Mouse (Mus musculus) ES-Bruce4 (cell line): ENCODE data around the gene Map3k11. TPM values are rescaled to one million over a fixed set of nuclear protein-coding genes. Genes with fewer than 3 reads are reported as not detected.
A peak's percentile ranks its signal among the peaks of the same experiment; 100 is the strongest.

Experiments
- H3K27ac ChIP-seq: 2 replicates; pipeline ENCODE4 v1.5.1; 2012; ENCODE audit warnings: low read length, inconsistent platforms; ENCODE audit not compliant: insufficient read depth
- H3K27me3 ChIP-seq: 2 replicates; pipeline ENCODE4 v1.6.1; 2012; ENCODE audit warnings: mild to moderate bottlenecking, low read length, inconsistent platforms; ENCODE audit not compliant: control insufficient read depth, poor library complexity, insufficient read depth, severe bottlenecking
- H3K36me3 ChIP-seq: 2 replicates; pipeline ENCODE4 v1.6.1; 2012; ENCODE audit warnings: inconsistent platforms, mild to moderate bottlenecking, low read length, moderate library complexity; ENCODE audit not compliant: control insufficient read depth, poor library complexity, insufficient read depth, severe bottlenecking
- H3K4me1 ChIP-seq: one replicate; pipeline ENCODE4 v1.8.1; 2011; ENCODE audit warnings: low read length; ENCODE audit not compliant: control insufficient read depth, insufficient read depth
- H3K4me3 ChIP-seq: 2 replicates; pipeline ENCODE4 v1.5.1; 2011; ENCODE audit warnings: low read depth, mild to moderate bottlenecking, low read length
- H3K9ac ChIP-seq: 2 replicates; pipeline ENCODE4 v1.6.1; 2012; ENCODE audit warnings: low read depth, mild to moderate bottlenecking, inconsistent platforms; ENCODE audit not compliant: poor library complexity, severe bottlenecking
- H3K9me3 ChIP-seq: replicated peaks from 2 replicates; pipeline ENCODE4 v1.6.1; 2012; ENCODE audit warnings: mild to moderate bottlenecking, low read length, inconsistent platforms; ENCODE audit not compliant: control insufficient read depth, poor library complexity, insufficient read depth, severe bottlenecking
- CTCF ChIP-seq: IDR thresholded peaks from one replicate; pipeline ENCODE4 v1.8.1; 2011; ENCODE audit warnings: low read depth, low read length
- EP300 ChIP-seq: IDR thresholded peaks from 2 replicates; pipeline ENCODE4 v1.6.1; 2011; ENCODE audit warnings: low read depth, low read length; ENCODE audit not compliant: insufficient read depth
- POLR2A ChIP-seq: IDR thresholded peaks from one replicate; pipeline ENCODE4 v1.8.1; 2011; ENCODE audit warnings: low read length; ENCODE audit not compliant: insufficient read depth
- polyA plus RNA-seq: library from polyadenylated mRNA; stranded (reverse); fragments of >200 nt; gene quantifications from 2 replicates; pipeline ENCODE4 v1.2.4, GENCODE M21; 2011; ENCODE audit warnings: low read depth; ENCODE audit not compliant: missing spikeins, insufficient read depth, insufficient read length

The Map3k11 gene
- polyA plus RNA-seq, 1 experiment = 27.8 TPM

DNA sequence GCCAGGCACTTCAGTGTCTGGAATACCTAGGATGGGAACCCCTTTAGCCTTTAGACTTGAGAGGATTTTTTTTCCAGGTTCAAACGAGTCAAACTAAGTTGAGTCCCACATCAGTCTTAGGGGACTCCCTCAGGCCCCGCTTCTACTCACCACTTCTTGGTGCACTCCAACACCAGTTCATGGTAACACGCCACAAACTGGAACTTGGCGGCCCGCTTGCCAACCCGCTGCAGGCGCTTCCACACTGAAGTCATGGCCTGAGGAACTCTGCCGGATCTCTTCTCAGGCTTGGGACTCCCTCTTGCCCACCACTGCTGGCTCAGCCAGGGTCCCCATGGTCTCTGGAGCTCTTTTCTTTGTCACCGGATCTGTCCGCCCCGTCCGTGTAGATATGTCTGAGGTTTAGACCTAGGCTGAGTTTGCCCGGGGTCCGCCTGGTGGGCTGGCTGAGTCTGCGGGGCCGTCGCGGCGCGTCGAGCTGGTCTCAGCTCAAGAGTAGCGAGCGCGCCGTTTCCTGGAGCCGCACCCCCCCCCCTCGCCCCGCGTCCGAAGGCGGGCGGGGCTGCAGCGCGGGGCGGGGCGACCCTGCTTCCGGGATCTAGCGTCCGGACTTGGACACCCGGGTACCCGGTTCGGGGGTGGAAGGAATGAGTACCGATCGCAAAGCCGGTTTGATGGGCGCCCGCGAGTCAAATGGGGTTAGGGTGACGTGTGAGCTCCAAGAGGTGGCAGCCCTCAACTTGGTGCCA is 37.4 kb downstream of the Map3k11 start, which contains the start of gene Ehbp1l1:
Gene Ehbp1l1 (minus strand): TSS at position 551 of the 749 bp plus-strand sequence.
- TF ChIP-seq CTCF (no peak), POLR2A (no peak), EP300 (no peak)
- Histone ChIP-seq H3K27me3 (no peaks in the 10 kb centered on the region), H3K9me3 (no peaks in the 10 kb centered on the region), H3K4me1 (no peaks in the 10 kb centered on the region), H3K9ac (peak within 1 kb of the TSS; percentile 48), H3K4me3 (peak within 1 kb of the TSS; percentile 69), H3K36me3 (no peaks in the 10 kb centered on the region), H3K27ac (no peak within 1 kb of the TSS)

DNA sequence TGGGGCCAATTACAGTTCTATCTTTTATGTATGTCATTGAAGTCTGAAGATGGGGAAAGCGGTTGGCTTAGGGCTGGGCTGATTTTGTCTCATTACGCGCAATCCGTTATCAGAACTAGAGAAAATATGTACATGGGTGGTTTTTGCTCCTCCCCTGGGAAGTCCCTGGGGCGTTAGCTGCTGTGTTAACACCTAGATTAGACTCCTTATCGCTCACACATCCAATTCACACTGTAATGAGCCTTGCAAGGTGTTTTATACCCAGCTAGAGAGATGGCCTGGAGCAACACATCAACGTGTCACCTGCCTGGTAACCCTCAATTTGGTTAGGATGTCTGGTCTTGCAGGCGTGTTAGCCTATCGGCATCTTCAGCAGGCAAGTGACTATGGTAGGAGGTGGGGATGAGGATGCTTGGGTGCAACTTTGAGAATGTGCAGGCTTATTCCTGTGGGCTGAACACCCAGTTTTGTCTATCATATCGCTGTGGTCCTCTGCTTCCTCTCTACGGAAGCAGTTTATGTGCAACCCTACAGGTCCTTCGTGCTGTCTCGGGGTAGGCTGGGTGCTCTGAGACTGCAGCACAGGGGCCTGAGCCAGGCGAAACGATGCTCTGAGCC is 38.5 kb downstream of the Map3k11 start:
- no peak for TF ChIP-seq POLR2A
- TF ChIP-seq CTCF = no peak
- TF ChIP-seq EP300 = no peak
- Histone ChIP-seq H3K36me3 (no peaks in the 10 kb centered on the region), H3K9me3 (no peaks in the 10 kb centered on the region), H3K4me3 (no peak overlapping the region), H3K27ac (no peak overlapping the region), H3K27me3 (no peaks in the 10 kb centered on the region), H3K4me1 (no peaks in the 10 kb centered on the region), H3K9ac (no peak overlapping the region)

GRCm38 (mm10) chr19:5727701-5728100 is 39.2 kb downstream of the Map3k11 start:
- Histone ChIP-seq H3K4me3 (peak overlapping the region; percentile 20; the same call in 1 of the 2 replicates), H3K27ac (no peak overlapping the region), H3K27me3 (no peaks in the 10 kb centered on the region), H3K9me3 (no peaks in the 10 kb centered on the region), H3K9ac (no peak overlapping the region), H3K4me1 (no peaks in the 10 kb centered on the region), H3K36me3 (no peaks in the 10 kb centered on the region)
- TF ChIP-seq CTCF = peak; percentile 97
- TF ChIP-seq EP300 = peak; percentile 56; the same call in 1 of the 2 replicates
- TF ChIP-seq POLR2A = no peak

GRCm38 (mm10) chr19:5728631-5729443 is 40.3 kb downstream of the Map3k11 start:
- Histone ChIP-seq H3K4me3 (peak overlapping the region; percentile 91), H3K36me3 (no peaks in the 10 kb centered on the region), H3K4me1 (no peaks in the 10 kb centered on the region), H3K9ac (peak overlapping the region; percentile 95), H3K27ac (no peak overlapping the region), H3K27me3 (no peaks in the 10 kb centered on the region), H3K9me3 (no peaks in the 10 kb centered on the region)
- TF ChIP-seq CTCF = no peak
- no peak for TF ChIP-seq EP300

DNA sequence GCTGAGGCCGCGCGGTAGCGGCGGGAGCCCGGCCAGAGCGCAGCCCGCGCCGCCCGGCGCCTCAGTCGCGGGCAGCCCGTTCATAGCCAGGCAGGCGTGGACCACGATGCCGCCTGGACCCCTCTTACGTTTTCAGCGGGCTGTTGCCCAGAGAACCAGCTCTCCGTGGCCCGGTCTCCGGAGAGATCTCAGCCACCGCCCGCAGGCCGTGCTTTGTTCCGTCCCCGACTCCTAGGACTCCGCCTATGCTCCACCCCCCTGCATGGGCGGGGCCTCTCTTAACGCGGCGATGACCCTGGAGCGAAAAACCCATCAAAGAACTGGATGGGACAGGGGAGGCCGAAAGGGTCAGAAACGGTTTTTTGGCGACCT is 40.9 kb downstream of the Map3k11 start, which contains the start of gene Fam89b:
Gene Fam89b (minus strand): TSS at position 210 of the 372 bp plus-strand sequence.
- Histone ChIP-seq H3K9me3 (no peaks in the 10 kb centered on the region), H3K9ac (peak within 1 kb of the TSS; percentile 95), H3K27ac (no peak within 1 kb of the TSS), H3K4me1 (no peaks in the 10 kb centered on the region), H3K4me3 (peak within 1 kb of the TSS; percentile 91), H3K36me3 (no peaks in the 10 kb centered on the region), H3K27me3 (no peaks in the 10 kb centered on the region)
- TF ChIP-seq CTCF = no peak
- TF ChIP-seq POLR2A = peak; percentile 74
